Mouse (Mus musculus): ENCODE data around the gene Ssr2. TPM values are rescaled to one million over a fixed set of nuclear protein-coding genes. Genes with fewer than 3 reads are reported as not detected.

Ssr2 gene
- polyA plus RNA-seq, 1 experiment from 2014 or later, result 271 TPM

DNA sequence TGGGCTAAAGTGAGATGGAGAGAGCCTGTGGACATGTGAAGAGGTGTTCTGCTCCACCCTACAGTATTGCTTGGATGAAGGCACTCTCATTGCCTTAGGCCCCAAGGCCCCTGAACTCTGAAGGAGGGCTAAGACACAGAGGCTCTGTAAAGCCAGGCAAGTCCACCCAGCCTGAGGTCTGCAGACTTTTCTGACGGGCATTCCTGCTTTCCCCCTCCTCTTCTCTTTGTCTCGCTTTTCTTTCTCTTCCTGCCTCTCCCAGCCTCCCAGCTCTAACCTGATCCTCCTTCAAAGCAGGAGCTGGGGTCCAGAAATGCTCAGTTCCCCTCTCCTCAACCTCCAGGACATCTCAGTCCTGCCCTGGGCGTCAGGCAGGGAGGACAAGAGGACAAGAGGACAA is 40.7 kb upstream of the Ssr2 start:
- peaks cover 13% of the 10 kb centered on the region; the same call in 1 of the 2 replicates for H3K4me1 ChIP-seq (replicated peaks; ENCODE audit: control insufficient read depth, insufficient read depth)
- 67% methylated on average over 3 of the region's 3 CpGs for WGBS

DNA sequence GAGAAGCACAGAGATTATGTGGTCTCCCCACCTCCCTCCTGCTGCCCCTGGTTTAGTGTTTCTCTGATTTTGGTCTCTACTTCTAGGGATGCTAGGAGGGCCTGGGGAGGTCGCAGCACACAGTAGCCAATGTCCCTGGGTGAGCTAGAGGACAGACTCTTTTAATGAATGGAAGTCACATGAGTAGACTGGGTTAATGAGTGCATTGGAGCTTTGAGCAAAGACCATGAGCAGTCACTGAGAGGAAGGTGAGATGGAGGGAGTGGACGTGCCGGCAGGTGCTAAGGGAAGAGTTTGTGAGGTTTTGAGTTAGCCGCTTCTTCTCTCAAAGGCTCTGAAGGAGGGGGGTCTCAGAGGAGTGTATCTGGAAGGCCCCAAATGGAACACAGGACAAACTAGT is 40.1 kb upstream of the Ssr2 start:
- TF ChIP-seq EP300 (optimal IDR thresholded peaks at IDR 0.05), result no peak
- no peak for DNase-seq (ENCODE audit: low spot score)
- Histone ChIP-seq H3K4me1 (replicated peaks; ENCODE audit: control insufficient read depth, insufficient read depth) (peaks cover 13% of the 10 kb centered on the region; the same call in 1 of the 2 replicates), H3K36me3 (ENCODE audit: control insufficient read depth, insufficient read depth, low read length) (0 out of 2 replicates have a peak, but pooled peaks cover 4% of the 10 kb centered on the region), H3K9me3 (ENCODE audit: control insufficient read depth, low read length) (no peaks in the 10 kb centered on the region), H3K4me2 (replicated peaks; ENCODE audit: low read depth) (0 out of 2 replicates have a peak overlapping the region, but pooled peaks have one; percentile 58), H3K27ac (replicated peaks) (no peak overlapping the region), H3K27me3 (ENCODE audit: control insufficient read depth, insufficient read depth, low read length) (no peaks in the 10 kb centered on the region), H3K4me3 (ENCODE audit: low read depth, low read length) (no peak overlapping the region), H3K9ac (ENCODE audit: low read length) (no peak overlapping the region)
- ATAC-seq (ENCODE audit: low FRiP score, low TSS enrichment), result no peak
- WGBS, result 69% methylated on average over 4 of the region's 4 CpGs

More for the DNA sequence above, 40.7 kb upstream of the Ssr2 start:
- ATAC-seq (ENCODE audit: low FRiP score, low TSS enrichment), result no peak
- no peak for DNase-seq (ENCODE audit: low spot score)
- Histone ChIP-seq H3K9ac (ENCODE audit: low read length) (no peak overlapping the region), H3K4me2 (replicated peaks; ENCODE audit: low read depth) (no peak overlapping the region), H3K4me3 (ENCODE audit: low read depth, low read length) (no peak overlapping the region), H3K36me3 (ENCODE audit: control insufficient read depth, insufficient read depth, low read length) (0 out of 2 replicates have a peak, but pooled peaks cover 4% of the 10 kb centered on the region), H3K27ac (replicated peaks) (no peak overlapping the region), H3K9me3 (ENCODE audit: control insufficient read depth, low read length) (no peaks in the 10 kb centered on the region), H3K27me3 (ENCODE audit: control insufficient read depth, insufficient read depth, low read length) (no peaks in the 10 kb centered on the region)
- TF ChIP-seq EP300 (optimal IDR thresholded peaks at IDR 0.05) (no peak), CTCF (IDR thresholded peaks at IDR 0.05; ENCODE audit: low read depth) (no peak)

DNA sequence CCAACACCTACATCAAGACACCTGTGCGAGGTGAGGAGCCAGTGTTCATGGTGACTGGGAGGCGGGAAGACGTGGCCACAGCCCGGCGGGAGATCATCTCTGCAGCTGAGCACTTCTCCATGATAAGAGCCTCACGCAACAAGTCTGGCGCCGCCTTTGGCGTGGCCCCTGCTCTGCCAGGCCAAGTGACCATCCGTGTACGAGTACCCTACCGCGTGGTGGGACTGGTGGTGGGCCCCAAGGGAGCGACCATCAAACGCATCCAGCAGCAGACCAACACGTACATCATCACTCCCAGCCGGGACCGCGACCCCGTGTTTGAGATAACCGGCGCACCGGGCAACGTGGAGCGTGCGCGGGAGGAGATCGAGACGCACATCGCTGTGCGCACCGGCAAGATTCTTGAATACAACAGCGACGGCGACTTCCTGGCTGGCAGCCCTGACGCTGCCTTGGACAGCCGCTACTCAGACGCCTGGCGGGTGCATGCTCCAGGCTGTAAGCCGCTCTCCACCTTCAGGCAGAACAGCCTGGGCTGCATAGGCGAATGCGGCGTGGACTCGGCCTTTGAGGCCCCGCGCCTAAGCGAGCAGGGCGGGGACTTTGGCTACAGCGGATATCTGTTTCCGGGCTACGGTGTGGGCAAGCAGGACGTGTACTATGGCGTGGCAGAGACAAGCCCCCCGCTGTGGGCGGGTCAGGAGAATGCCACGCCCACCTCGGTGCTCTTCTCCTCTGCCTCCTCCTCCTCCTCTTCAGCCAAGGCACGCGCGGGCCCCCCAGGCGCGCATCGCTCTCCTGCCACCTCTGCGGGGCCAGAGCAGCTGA is 39.4 kb upstream of the Ssr2 start:
- peak overlapping the region; percentile 52 for H3K9ac ChIP-seq (ENCODE audit: low read length)
- DNase-seq (ENCODE audit: low spot score) (peak; percentile 84), ATAC-seq (ENCODE audit: low FRiP score, low TSS enrichment) (peak; percentile 78)
- WGBS, result 12% methylated on average over 63 of the region's 64 CpGs
- peak overlapping the region; percentile 30; the same call in 1 of the 2 replicates for H3K27ac ChIP-seq (replicated peaks)
- H3K36me3 ChIP-seq (ENCODE audit: control insufficient read depth, insufficient read depth, low read length), result 0 out of 2 replicates have a peak, but pooled peaks cover 4% of the 10 kb centered on the region
- H3K4me3 ChIP-seq (ENCODE audit: low read depth, low read length), result peak overlapping the region; percentile 36
- H3K27me3 ChIP-seq (ENCODE audit: control insufficient read depth, insufficient read depth, low read length), result no peaks in the 10 kb centered on the region
- TF ChIP-seq CTCF (IDR thresholded peaks at IDR 0.05; ENCODE audit: low read depth) (no peak; the same call in 1 of the 2 replicates), EP300 (optimal IDR thresholded peaks at IDR 0.05) (no peak)
- peaks cover 13% of the 10 kb centered on the region; the same call in 1 of the 2 replicates for H3K4me1 ChIP-seq (replicated peaks; ENCODE audit: control insufficient read depth, insufficient read depth)
- peak overlapping the region; percentile 58 for H3K4me2 ChIP-seq (replicated peaks; ENCODE audit: low read depth)
- H3K9me3 ChIP-seq (ENCODE audit: control insufficient read depth, low read length), result no peaks in the 10 kb centered on the region

DNA sequence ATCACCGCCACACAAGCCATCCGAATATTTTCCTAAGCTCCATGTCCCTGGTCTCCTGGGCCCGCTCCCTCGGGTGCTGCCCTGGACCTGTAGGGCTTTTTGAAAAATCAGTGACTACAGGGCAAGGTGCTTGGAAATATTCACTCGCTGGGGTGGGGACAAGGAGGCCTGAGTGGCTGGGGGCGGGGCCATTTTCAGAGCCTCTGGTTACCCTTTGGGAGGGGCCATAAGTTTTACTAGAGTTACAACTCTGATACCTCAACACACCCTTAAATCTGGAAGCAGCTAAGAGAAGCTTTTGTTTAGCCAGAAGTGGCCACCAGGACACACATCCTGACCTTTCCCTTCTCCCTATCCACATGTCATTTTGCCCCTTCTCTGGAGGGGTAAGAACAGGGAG is 38.5 kb upstream of the Ssr2 start:
- 70% methylated on average over 6 of the region's 6 CpGs for WGBS
- Histone ChIP-seq H3K9ac (ENCODE audit: low read length) (peak overlapping the region; percentile 52; the same call in 1 of the 2 replicates), H3K27ac (replicated peaks) (peak overlapping the region; percentile 30; the same call in 1 of the 2 replicates), H3K36me3 (ENCODE audit: control insufficient read depth, insufficient read depth, low read length) (peaks cover 4% of the 10 kb centered on the region; the same call in 1 of the 2 replicates), H3K4me1 (replicated peaks; ENCODE audit: control insufficient read depth, insufficient read depth) (peaks cover 13% of the 10 kb centered on the region; the same call in 1 of the 2 replicates), H3K9me3 (ENCODE audit: control insufficient read depth, low read length) (no peaks in the 10 kb centered on the region), H3K27me3 (ENCODE audit: control insufficient read depth, insufficient read depth, low read length) (no peaks in the 10 kb centered on the region), H3K4me3 (ENCODE audit: low read depth, low read length) (no peak overlapping the region; the same call in 1 of the 2 replicates), H3K4me2 (replicated peaks; ENCODE audit: low read depth) (peak overlapping the region; percentile 58)
- no peak for TF ChIP-seq EP300 (optimal IDR thresholded peaks at IDR 0.05)
- TF ChIP-seq CTCF (IDR thresholded peaks at IDR 0.05; ENCODE audit: low read depth), result no peak
- DNase-seq (ENCODE audit: low spot score), result no peak
- peak; percentile 1; the same call in 1 of the 2 replicates for ATAC-seq (ENCODE audit: low FRiP score, low TSS enrichment)

DNA sequence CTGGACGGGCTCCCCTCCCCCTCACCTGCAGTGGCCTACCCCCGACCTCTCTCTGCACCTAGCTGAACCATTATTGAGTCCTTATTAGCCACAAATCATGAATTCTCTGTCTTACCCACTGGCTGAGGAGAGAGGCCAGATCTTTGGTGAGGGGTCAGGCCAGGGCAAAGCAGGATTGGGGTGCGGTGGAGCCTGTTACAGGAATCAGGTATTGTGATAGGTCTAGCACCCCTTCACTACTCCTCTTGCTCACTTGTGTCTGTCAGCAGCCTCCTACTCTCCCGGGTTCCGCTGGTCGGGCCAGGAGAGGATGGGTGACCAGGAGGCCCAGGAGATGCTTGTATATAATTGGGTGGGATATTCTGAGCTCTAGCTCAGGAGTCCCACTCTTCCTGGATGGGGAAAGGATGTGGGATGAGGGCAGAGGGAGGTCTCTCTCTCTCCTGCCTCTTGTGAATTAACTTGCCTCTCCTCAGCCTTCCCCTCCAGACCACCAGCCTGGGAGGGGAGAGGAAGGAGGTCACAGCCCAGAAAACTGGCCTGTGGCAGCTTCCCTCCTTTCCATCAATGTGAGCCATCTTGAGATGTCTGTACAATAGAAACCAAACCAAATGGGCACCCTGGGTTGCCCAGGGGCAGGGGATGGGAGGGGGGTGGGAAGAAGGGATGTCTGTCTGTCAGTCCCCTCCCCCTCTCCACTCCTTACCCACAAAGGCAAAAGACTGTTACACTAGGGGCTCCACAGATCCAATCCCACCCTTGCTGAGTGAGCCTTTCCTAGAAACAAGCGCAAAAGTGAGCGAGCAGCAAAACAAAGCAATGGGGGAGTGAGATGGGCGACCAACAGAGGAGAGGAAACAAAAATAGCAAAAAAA is 37.2 kb upstream of the Ssr2 start:
- no peaks in the 10 kb centered on the region for H3K27me3 ChIP-seq (ENCODE audit: control insufficient read depth, insufficient read depth, low read length)
- no peak overlapping the region for H3K9ac ChIP-seq (ENCODE audit: low read length)
- ATAC-seq (ENCODE audit: low FRiP score, low TSS enrichment) (no peak), DNase-seq (ENCODE audit: low spot score) (no peak)
- TF ChIP-seq CTCF (IDR thresholded peaks at IDR 0.05; ENCODE audit: low read depth), result no peak
- TF ChIP-seq EP300 (optimal IDR thresholded peaks at IDR 0.05), result no peak
- 64% methylated on average over 9 of the region's 9 CpGs for WGBS
- H3K36me3 ChIP-seq (ENCODE audit: control insufficient read depth, insufficient read depth, low read length), result peaks cover 4% of the 10 kb centered on the region; the same call in 1 of the 2 replicates
- no peaks in the 10 kb centered on the region for H3K9me3 ChIP-seq (ENCODE audit: control insufficient read depth, low read length)
- no peak overlapping the region for H3K4me2 ChIP-seq (replicated peaks; ENCODE audit: low read depth)
- H3K27ac ChIP-seq (replicated peaks), result no peak overlapping the region
- H3K4me3 ChIP-seq (ENCODE audit: low read depth, low read length), result no peak overlapping the region
- H3K4me1 ChIP-seq (replicated peaks; ENCODE audit: control insufficient read depth, insufficient read depth), result peaks cover 13% of the 10 kb centered on the region; the same call in 1 of the 2 replicates

All from stomach, postnatal 0 days (tissue).